Mouse (Mus musculus): ENCODE results near the gene Spryd3. TPM values are rescaled to one million over a fixed set of nuclear protein-coding genes. Genes with fewer than 3 reads are reported as not detected.
"Not testable (repeated sequence)": the region's sequence is repeated elsewhere in the genome, so short reads cannot be mapped to it uniquely, and the experiment has no call there.

Gene Spryd3
- polyA plus RNA-seq, 1 experiment = 35.5 TPM

DNA sequence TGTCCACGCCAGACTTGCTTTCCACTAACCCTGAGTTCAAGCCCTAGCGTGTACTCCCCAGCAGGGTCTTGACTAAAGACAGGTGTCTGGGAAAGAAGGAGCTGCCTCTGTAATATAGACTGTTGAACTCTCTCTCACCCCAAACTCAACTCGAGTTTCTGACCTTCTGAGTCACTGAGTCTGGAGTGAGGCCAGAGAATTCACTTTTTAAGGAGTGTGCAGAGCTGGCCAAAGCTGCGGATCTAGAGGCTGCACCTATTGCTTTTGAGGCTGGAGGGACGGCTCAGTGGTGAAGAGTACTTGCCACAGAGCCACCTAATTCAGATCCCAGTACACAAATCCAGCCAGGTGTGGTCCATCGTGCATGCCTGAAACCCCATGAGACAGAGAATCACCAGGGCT lies 31.6 kb upstream of the Spryd3 start:
- Histone ChIP-seq H3K4me1 (ENCODE audit: control insufficient read depth, insufficient read depth, low read length) (peaks cover 17% of the 10 kb centered on the region), H3K4me3 (ENCODE audit: insufficient read depth, low read length) (no peak overlapping the region), H3K27ac (ENCODE audit: insufficient read depth, low read length) (peak overlapping the region; percentile 83)
- no peak for TF ChIP-seq CTCF (IDR thresholded peaks at IDR 0.05; ENCODE audit: borderline replicate concordance, insufficient read depth, low read length)

GRCm38 (mm10) chr15:102165468-102166100 lies 29.6 kb upstream of the Spryd3 start:
- TF ChIP-seq CTCF (IDR thresholded peaks at IDR 0.05; ENCODE audit: borderline replicate concordance, insufficient read depth, low read length) = no peak
- no peak for TF ChIP-seq POLR2A (IDR thresholded peaks at IDR 0.05; ENCODE audit: low read depth, low read length)
- no peak overlapping the region for H3K27ac ChIP-seq (ENCODE audit: insufficient read depth, low read length)

GRCm38 (mm10) chr15:102163900-102164693 lies 28.1 kb upstream of the Spryd3 start:
- TF ChIP-seq POLR2A (IDR thresholded peaks at IDR 0.05; ENCODE audit: low read depth, low read length) (no peak), CTCF (IDR thresholded peaks at IDR 0.05; ENCODE audit: borderline replicate concordance, insufficient read depth, low read length) (no peak)
- Histone ChIP-seq H3K27ac (ENCODE audit: insufficient read depth, low read length) (no peak overlapping the region), H3K4me3 (ENCODE audit: insufficient read depth, low read length) (no peak overlapping the region)

More at GRCm38 (mm10) chr15:102165468-102166100, 29.6 kb upstream of the Spryd3 start:
- Histone ChIP-seq H3K4me3 (ENCODE audit: insufficient read depth, low read length) (no peak overlapping the region), H3K4me1 (ENCODE audit: control insufficient read depth, insufficient read depth, low read length) (peaks cover 17% of the 10 kb centered on the region)

GRCm38 (mm10) chr15:102160415-102161060 lies 24.5 kb upstream of the Spryd3 start:
- Histone ChIP-seq H3K4me3 (ENCODE audit: insufficient read depth, low read length) (no peak overlapping the region), H3K27ac (ENCODE audit: insufficient read depth, low read length) (no peak overlapping the region), H3K4me1 (ENCODE audit: control insufficient read depth, insufficient read depth, low read length) (no peaks in the 10 kb centered on the region; the same call in 1 of the 2 replicates)
- TF ChIP-seq POLR2A (IDR thresholded peaks at IDR 0.05; ENCODE audit: low read depth, low read length) (no peak), CTCF (IDR thresholded peaks at IDR 0.05; ENCODE audit: borderline replicate concordance, insufficient read depth, low read length) (no peak)

More at GRCm38 (mm10) chr15:102163900-102164693, 28.1 kb upstream of the Spryd3 start:
- peaks cover 17% of the 10 kb centered on the region for H3K4me1 ChIP-seq (ENCODE audit: control insufficient read depth, insufficient read depth, low read length)

- no peaks in the 10 kb centered on the region for H3K4me1 ChIP-seq (ENCODE audit: control insufficient read depth, insufficient read depth, low read length)
- H3K4me3 ChIP-seq (ENCODE audit: insufficient read depth, low read length) = no peak overlapping the region
- no peak for TF ChIP-seq CTCF (IDR thresholded peaks at IDR 0.05; ENCODE audit: borderline replicate concordance, insufficient read depth, low read length)
- no peak for TF ChIP-seq POLR2A (IDR thresholded peaks at IDR 0.05; ENCODE audit: low read depth, low read length)
- no peak overlapping the region for H3K27ac ChIP-seq (ENCODE audit: insufficient read depth, low read length)
Observed at GRCm38 (mm10) chr15:102156836-102157235, 20.8 kb upstream of the Spryd3 start.

DNA sequence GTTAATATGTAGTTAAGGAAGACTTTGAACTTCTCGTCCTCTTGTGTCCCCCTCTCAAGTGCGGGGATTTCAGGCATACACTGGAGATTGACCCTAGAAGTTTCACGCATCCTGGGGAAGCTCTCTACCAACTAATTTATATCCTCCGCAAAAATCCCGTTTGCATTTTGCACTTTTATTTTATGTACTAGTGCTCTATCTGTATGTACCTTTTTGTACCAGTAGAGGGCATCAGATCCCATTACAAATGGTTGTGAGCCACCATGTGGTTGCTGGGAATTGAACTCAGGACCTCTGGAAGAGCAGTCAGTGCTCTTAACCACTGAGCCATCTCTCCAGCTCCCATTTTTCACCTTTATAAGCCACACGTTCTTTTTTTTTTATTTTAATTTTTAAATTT lies 19.0 kb upstream of the Spryd3 start:
- H3K4me1 ChIP-seq (ENCODE audit: control insufficient read depth, insufficient read depth, low read length); H3K27ac ChIP-seq (ENCODE audit: insufficient read depth, low read length); H3K4me3 ChIP-seq (ENCODE audit: insufficient read depth, low read length): not testable (repeated sequence)

GRCm38 (mm10) chr15:102152646-102153045 lies 16.6 kb upstream of the Spryd3 start:
- TF ChIP-seq CTCF (IDR thresholded peaks at IDR 0.05; ENCODE audit: borderline replicate concordance, insufficient read depth, low read length) (no peak), POLR2A (IDR thresholded peaks at IDR 0.05; ENCODE audit: low read depth, low read length) (no peak)
- H3K27ac ChIP-seq (ENCODE audit: insufficient read depth, low read length) = no peak overlapping the region

GRCm38 (mm10) chr15:102150301-102151135 lies 14.5 kb upstream of the Spryd3 start, which contains the start of gene Soat2:
Soat2 (plus strand) TSS chr15:102150526.
- Histone ChIP-seq H3K4me1 (ENCODE audit: control insufficient read depth, insufficient read depth, low read length) (peaks cover 17% of the 10 kb centered on the region), H3K4me3 (ENCODE audit: insufficient read depth, low read length) (no peak within 1 kb of the TSS), H3K27ac (ENCODE audit: insufficient read depth, low read length) (peak within 1 kb of the TSS; percentile 70)
- TF ChIP-seq CTCF (IDR thresholded peaks at IDR 0.05; ENCODE audit: borderline replicate concordance, insufficient read depth, low read length) (no peak), POLR2A (IDR thresholded peaks at IDR 0.05; ENCODE audit: low read depth, low read length) (peak; percentile 49)

More at GRCm38 (mm10) chr15:102152646-102153045, 16.6 kb upstream of the Spryd3 start:
- Histone ChIP-seq H3K4me1 (ENCODE audit: control insufficient read depth, insufficient read depth, low read length) (peaks cover 10% of the 10 kb centered on the region), H3K4me3 (ENCODE audit: insufficient read depth, low read length) (no peak overlapping the region)

DNA sequence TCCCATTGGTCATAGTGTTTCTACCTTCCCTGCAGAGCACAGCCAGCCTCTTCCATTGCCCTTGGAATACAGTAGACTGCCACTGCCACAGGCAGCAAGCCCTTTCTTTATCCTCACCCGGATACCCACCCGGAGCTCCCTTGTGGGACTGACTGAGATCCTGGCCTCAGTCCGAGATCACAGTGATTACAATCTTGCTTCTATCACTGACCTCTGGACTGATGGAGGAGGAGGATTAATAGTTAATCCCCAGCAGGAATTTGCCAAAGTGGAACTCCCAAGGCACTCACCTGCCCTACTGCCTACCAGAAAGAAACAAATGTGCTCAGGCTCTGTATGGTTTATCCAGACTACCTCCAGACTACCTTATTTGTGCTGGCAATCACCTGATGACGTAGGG lies 13.5 kb upstream of the Spryd3 start:
- H3K4me1 ChIP-seq (ENCODE audit: control insufficient read depth, insufficient read depth, low read length) = peaks cover 22% of the 10 kb centered on the region
- TF ChIP-seq CTCF (IDR thresholded peaks at IDR 0.05; ENCODE audit: borderline replicate concordance, insufficient read depth, low read length) = no peak
- TF ChIP-seq POLR2A (IDR thresholded peaks at IDR 0.05; ENCODE audit: low read depth, low read length) = no peak
- H3K4me3 ChIP-seq (ENCODE audit: insufficient read depth, low read length) = no peak overlapping the region
- H3K27ac ChIP-seq (ENCODE audit: insufficient read depth, low read length) = no peak overlapping the region

Data from embryonic fibroblast, embryonic 13.5 days (primary cell).